Mouse (Mus musculus): ENCODE results near the gene H2afy.

H2afy gene

DNA sequence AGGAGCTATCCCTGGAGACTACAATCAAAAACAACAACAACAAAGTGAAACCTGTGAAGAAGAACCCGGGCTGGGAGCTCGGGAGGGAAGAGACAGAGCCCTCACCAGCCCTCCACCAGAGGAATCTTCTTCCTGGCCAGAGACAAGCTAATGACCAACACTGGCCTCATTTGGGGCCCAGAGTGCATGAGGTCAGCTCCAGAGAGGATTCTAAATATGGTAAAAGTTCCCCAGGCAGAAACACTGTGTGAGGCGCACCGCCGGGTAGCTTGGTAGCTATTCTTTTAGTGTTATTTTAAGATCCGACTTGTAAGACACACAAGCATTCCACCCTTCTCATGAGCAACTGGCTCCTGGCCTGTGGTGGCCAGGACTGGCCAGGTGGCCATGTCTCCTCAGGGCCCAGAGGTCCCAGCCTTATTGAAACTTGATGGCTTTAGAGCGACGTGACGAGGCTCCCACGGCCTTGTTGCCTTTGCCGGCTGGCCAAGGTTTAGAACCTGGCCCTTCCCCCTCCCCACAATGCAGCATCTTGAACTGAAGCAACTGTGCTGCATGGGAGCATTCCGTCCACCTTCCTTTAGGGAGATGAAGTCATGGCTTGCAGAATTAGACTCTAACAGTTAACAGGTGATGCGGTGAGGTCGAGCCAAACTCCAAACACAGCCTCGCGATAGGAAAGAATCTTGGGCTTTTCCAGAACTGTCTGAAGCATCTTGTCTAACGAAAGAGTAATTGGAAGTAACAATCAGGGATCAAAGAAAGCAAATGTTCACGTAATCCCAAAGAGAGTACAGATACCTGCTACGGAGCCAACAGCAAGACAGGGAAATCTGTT lies 25.2 kb downstream of the H2afy start:
- no peak for DNase-seq

DNA sequence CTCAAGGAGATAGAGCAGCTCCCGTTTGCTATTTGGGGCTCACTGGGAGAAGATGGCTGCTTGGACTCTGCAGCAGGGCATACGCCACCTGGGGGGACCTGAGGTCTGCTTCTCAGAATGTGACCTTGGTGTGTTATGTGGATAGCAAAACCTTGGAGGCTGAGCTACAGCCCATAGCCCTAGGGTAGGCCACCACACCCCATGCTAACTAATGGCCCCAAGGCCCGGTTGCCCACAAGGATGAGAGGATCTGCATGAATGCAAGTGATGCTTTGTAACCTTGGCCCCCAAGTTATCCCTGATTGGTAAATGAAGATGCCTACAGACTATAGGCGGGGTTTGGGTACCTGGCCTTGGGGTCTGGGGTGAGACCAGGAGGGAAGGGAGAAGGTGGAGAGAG lies 26.5 kb downstream of the H2afy start:
- no peak for DNase-seq

DNA sequence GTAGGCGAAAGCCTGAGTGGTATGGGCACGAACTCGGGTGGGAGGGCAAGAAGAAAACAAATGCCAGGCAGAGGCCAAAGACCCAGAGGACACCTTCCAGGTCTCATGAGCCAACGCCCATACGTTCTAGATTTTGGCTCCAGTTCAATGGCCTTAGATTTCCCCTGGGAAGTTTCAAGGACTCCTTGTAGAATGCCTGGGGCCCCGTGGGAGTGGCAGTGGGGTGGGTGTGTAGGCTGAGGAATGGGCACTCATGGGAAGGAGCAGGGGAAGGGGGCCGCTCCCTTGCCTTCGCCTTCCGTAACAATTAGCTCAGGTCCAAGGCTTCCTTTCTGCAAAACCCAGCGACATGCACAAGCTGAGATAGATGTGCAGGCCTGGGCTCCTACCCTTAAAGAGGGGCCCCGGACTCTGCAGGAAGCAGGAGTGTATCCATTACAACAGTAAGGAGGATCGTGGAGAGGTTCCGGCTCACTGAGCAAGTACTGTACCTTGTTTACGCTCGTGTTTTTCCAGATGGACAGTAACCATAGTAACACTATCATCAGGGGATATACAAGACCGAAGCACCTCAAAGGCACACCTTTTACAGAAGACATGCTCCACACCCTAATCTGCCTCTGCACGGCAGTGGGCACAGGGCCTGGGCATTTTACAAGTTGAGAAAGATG lies 27.2 kb downstream of the H2afy start:
- DNase-seq, result no peak

DNA sequence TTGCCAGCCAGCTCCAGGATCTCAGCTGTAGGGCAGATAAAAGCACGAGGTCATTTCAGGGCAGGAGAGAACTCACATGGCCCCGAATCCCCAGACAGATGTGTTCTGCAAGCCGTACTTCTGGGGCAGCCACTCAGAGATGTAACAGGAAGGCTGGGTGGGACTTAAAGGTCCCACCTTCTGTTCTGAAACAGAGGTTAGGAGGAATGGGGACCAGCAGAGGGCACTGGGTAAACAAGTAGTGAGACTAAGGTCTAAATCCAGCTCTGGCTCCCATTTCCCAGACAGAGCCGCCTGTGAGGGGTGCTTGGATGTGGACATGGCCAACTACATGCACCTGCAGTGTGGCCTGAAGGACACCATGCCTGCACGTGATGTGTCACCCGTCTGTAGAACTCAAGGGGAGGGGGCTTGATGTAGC lies 31.2 kb downstream of the H2afy start:
- peak in 1 of 2 experiments; percentile 49 for DNase-seq

DNA sequence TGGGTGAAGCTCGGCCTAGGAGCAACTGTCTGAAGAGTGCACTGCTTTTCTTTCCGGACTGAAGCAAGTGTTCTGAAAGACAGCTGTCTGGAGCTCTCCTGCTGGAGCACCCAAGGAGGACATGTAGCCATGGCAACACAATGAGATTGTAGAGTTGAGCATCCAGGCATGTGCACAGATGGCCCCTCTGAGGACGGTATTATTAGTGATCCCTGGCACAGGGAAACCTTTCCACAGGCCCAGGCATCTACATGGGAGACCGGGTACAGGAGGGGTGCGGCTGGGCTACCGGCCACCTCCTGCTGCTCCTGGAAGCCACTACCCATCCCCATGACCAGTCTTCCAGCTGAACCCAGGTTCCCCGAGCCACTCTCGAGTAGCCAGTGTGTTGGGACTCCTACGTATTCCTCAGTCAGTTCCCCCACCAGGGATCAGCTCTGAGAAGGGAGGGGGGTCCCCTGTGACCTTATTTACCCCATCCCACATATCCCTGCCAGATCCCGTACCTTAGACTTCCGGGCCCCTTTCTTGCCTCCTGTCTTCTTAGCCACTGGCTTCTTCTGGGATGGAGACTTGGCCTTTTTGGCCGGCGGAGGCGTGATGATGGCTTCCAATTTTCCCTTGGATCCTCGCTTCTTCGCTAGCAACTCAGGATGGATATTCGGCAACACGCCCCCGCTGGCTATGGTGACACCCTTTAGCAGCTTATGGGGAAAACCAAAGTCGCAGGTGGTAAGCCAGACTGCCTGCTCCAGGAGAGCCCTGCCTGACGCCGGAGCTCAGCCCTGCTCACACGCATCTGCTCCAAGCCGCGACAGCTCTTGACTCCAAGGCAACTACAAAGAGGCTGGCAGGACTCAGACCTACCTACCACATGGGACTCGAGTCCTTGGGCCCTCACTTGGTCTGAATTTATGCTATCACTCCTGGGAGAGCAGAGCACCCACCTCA lies 32.1 kb downstream of the H2afy start:
- peak; percentile 69 to 76 for DNase-seq

DNA sequence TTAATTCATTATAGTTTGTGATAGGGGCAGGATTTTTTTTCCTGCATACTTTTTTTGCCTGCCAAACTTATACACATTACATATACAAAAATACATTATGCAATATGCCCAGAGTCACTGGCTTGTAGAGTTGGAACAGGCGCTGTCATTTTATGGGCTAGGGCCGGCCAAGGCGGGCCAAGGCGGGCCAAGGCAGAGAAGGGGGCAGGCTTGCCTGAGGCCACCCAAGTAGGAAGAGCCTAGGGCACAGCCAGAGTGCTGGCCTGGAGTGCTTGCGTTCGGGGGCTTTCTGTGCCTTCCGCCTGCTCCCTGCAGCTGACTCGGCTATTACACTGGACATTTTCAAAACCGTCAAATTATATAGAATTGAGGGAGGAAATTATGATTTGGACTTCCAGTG lies 34.0 kb downstream of the H2afy start:
- DNase-seq, result peak in 1 of 2 experiments; percentile 50

DNA sequence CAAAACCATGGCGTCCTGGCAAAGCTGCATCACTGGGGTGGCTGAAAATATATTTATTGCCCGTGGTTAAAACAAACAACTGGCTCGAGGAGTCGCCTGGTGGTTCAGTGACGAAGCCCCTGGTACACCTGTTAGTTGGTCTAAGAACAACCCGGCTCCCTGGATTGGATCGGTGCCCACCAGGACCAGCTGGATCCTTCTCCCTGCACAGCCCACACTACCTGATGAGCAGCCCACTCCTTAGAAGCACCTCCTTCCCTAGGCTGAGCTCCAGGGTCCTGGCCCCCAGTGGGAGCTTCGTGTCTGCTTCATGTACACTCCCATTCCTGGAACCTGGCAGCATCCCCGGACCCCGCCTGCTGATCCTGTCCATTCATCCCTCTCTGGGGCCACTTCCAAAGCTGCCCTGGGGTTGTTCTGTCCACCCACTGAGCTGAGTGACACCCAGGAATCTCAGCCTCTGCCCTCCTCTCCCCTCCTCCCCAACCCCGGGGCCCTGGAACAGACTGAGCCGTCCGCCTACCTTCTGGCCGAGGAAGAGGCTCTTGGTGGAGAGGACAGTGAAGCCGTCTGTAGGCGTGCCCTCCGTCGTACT lies 40.5 kb downstream of the H2afy start:
- DNase-seq, result peak; percentile 63 to 68

DNA sequence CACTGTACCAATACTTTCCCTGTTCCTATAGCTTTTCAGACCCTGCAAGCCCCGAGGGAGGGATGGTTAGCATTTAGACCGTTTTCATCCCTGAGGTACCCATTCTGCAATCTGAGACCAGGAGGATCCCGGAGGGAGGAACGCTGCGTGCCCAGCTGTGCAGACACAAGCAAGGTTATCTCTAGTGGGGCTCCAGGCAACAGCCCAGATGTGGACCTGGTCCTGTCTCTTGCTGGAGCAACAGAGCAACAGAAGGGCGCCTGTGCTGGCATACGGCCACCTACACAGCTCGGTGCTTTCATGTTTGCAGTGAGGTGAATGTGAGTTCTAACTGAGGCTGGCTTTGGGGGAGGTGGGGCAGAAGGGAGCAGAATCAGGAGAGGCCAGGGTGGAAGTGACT lies 41.6 kb downstream of the H2afy start:
- DNase-seq, result peak in 1 of 2 experiments; percentile 46

DNA sequence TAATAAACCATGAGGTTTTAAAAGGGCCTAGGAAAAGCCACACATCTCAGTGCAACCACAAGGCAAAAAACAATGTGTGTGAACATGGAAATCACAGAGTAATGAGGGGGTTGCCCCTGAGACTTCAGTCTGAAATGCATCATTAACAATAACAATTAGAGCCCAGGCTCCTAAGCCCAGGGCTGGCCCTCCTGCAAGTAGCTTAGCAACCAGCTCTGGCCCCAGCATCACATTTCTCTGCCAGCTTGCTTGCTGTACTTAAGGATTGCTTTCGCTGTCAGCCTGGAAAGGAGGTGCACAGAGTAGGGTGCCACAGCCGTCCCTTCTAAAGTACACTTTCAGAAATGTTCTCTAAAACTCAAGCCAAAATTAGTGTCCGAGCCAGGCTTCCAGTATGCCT lies 42.5 kb downstream of the H2afy start:
- DNase-seq, result peak; percentile 67 to 73

DNA sequence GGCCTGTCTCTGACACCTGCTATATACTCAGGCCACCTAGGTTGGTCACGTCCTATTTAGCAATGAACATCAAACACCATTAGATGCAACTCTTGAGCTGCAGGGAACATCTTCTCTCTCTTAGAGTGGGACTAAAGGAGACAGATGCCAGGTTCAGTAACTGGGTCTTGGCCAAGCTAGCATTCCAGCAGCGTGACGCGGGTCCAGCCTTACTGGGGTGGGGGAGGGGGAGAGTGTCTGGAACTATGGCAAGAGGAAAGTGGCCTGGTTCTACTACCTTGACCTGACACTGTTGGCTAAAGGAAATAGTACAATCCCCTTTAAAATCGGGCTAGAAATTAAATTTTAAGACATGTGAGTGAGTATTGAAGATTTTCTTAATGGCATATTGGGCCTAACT lies 43.6 kb downstream of the H2afy start:
- peak; percentile 67 to 72 for DNase-seq

DNA sequence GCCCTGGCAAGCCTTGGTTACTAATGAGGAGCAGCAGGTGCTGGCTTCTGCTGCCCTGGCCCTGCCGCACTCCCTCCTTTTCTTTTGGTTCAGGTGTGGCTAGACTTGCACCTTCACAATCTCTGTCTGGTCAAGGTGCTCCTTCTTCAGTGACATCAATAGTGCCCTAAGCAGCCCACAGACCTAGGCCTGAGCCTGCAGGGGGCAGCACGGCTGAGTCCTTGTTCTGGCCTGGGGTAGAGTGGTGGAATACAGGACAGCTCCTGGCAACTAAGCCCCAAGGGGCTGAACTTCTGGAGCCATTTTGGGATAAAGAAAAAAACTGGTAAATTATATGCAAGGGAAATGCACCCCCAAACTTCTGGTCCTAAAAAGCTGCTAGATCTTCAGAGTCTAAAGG lies 45.6 kb downstream of the H2afy start:
- no peak for DNase-seq

DNA sequence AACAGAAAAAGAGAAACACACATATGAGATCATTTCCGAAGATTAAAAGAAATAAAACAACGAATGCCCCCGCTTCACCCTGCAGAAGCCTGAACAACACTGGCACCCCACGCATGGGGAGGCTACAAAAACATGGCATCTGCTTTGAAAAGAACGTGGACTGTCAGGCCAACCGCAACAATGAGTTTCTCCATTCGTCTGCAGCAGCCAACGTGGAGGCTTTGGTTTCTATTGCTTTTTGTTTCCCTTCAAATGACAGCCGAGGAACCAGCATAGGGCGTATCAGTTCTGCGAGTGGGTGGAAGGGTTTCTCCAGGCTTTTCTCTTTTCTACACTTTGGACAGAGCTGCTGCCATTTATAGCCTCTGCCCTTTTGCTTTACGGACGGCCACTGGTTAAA lies 47.6 kb downstream of the H2afy start:
- no peak for DNase-seq

DNA sequence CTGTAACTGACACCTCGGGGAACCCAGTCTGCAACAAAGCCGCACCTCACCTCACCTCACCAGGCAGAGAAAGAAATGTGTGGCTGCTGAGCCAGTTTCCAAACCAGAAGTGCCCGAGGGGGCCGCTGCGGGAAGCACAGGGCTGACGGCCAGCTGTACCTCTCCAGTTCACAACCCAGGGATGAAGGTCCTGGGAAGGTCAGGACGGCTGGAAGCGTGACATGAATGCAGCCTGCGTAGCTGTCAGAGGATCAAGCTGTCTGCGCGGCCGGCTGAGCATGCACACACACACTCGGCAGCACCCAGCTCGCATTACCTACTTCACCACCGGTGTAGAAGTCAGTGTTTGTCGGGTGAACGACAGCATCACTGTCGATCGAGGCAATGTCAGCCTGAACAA lies 48.2 kb downstream of the H2afy start:
- no peak for DNase-seq

DNA sequence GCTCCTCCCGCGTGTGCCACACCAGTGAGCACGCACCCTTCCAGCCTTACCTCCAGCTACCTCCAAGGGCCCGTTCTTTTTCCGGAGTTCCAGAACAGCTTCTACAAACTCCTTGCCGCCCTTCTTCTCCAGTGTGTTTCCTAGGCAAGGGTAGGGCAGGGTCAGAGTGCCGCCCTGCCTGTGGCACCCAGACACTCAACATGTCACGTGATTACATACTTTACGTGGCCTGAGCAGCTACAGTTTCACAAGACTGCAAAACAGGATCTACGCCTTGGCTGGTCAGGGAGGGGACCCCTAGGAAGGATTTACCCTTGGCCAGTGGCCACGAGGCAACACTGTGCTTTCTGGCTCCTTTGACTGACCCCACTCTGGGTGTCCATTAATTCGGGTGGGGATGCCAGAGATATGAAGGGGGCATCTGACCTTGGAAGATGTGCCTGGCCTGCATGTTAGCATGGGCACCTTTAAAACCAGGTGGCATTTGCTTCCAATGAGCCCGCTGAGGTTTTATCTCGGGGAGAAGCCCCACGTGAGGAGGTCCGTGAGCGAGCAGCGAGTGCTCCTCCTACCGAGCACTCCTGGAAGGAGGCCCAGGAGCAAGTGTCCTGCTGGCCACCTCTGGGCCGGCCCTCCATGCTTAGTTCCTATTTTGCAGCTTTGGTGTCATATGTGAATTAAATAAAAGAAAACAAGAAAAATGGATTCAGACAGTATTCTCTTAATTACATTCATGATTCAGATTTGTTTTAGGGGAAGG lies 51.8 kb downstream of the H2afy start:
- DNase-seq, result no peak

DNA sequence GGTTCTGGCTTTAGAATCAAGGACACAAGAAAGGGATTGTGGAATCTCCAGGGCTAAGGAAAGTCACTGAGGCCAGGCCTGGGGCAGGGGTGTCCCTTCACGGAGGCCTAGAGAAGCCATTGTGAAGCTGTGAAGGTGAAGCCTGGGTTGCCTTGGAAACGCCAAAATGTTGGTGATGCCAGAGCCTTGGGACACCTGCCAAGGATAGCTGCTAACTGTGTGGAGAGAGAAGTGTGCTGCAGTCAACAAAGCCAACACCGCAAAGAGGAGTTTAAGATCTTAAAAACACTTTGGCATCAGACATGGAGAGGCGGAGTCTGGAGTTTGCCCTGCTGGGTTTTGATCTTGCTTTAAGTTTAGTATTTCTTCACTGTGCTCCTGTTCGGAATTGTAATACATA lies 54.5 kb downstream of the H2afy start:
- peak; percentile 46 to 57 for DNase-seq

DNA sequence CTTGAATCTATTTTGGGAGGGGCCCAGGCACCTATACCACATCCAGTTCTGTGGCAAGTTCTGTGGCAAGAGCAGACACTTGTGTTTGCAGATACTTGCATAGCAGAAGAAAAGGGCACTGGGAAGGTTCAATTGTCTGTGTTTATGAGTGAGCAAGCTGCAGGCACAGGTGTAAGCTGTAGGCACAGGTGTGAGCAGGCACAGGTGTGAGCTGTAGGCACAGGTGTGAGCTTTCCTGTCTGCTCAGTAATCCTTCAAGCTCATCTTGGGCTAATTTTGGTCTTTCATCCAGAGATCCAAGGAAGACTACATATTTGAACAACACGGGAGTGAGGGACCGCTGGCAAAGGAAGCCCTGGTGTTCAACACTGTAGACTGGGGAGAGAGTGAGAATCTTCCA lies 56.5 kb downstream of the H2afy start:
- no peak for DNase-seq

DNA sequence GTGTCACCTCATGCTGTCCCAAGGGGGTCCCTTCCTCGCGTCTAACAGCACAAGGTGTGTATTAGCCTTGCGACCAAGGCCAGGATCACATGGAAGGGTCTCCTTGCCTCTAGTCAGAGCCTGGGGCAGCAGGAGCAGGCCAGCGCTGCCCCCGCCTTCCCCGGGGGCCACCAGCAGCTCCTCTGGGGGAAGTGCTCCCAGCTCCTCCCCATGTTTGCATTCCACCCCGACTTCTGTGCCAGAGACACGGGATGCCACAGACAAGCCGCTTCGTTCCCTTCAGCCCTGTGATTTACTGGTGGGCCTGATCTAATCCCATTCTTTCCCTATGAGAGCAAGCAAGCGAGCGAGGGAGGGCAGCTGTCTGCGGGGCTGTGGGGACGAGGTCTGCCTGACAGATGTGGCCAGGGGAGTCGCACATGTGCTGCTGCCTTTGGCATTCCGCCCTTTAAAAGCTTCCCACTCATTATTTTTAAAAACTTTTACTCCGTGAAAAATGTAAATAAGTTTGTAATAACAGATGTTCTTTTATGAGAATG lies 57.4 kb downstream of the H2afy start:
- DNase-seq, result no peak

DNA sequence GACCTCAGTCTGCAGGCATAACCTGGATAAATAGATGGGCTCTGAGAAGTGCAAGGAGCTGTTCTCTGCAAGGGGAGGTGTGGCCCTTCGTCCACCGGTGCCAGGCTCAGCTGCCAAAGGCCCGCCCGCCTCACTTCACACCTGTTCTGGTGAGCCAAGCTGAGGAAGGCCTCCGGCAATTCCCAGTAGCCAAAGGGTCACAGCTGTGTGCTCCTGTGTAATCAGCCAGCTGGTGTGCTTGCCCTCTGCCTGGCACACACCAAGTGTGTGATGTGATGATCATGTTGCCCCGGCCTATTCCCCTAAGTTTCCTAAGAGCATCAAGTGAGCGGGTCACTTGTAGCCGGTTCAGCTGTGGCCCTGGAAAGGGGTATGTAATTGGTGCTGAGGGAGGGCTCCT lies 60.2 kb downstream of the H2afy start:
- DNase-seq, result no peak

DNA sequence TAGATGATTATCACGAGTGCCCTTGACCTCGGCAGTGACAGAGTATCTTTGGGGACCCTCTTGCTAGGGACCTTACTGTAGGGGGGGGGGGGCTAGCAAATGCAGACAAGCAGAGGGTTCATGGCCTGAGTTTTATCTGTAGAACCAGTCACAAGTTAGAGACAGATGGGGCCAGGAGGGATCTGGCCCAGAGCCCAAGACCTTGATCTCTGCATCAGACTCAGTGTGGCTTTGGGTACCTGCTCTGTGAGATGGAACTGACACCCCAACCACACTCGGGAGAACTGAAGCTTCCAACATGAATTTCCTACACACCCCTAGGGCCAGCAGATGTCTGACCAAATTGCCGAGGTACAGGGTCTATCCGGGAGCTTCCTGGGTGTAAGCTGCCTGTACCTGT lies 63.0 kb downstream of the H2afy start:
- peak; percentile 58 to 65 for DNase-seq

DNA sequence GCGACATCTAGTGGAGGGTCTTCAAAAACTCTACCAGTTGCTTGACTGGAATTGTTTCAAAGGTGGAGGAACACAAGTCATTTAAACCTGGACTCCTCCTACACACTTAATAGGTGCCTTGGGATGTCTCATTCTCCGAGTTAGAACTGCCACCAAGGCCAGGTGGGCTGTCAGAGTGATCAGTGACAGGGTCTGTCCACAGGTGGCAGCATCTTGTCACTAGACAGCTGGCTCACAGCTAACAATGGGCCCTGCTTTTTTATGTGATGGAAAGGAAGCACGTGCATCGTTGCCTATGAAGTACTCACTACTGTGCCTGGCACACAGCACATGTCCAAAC lies 63.9 kb downstream of the H2afy start:
- peak in 1 of 2 experiments; percentile 88 for DNase-seq

DNA sequence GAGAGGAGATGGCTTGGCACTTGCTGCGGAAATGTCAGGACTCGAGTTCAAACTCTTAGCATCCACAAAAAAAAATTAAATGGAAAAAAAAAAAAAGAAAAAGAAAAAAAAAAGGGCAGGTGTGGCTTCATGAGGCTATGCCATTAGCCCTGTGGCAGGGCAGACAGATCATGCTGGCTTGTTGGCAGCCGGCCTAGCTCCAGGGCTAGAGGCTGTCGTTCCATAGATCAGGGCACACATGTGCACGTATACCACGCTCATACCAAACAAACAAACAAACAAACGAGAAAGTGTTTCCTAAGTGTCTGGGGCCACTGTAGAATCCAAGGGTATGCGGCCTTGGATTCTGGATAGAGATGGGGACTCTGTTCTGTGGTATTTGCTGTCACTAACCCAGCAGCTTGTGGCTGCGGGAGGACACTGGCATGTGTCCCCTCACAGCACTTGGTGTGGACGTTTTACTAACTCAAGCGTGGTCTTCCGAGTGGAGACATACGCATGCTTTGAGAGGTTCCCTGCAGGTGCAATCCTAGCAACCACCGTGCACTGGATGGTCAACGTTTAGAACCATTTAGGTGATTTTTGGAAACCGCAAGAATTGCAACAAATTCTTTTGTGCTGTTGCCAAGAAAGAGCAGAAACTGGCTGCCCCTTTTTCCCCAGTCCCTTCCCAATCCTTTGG lies 64.4 kb downstream of the H2afy start:
- DNase-seq, result peak; percentile 92 to 95

Measured in cerebellum, postnatal 10 days (tissue).